In the genomic region with DNA sequence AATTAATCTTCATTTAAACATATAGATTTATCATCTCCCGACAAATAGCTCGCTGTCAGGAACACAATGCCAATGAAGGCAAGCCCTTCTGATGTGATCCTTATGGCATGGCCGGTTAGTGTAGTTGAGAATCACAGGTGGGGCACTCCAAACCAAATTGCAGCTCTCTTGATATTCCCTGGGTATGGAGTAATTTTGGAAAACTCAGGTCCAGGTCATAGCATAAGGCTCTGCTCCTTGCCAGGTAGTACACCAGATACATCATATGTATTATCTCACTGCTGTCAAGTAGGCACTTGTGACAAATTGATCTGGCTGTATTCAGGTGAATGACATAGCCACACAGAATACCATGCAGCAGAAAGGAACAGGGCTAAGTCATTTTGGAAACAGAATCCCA, we compare ENCODE assay signal across 32 mouse cellular contexts. TPM values are rescaled to one million over a fixed set of nuclear protein-coding genes. Genes with fewer than 3 reads are reported as not detected.
"Had no signal": no experiment of that assay in that cellular context is flagged by ENCODE, and none has a peak within 500 bp of the region (broad histone marks: within the 10 kb centered on the region; RNA-seq: fewer than 3 reads in every experiment).

No protein-coding gene starts in this region.

- H3K9me3 ChIP-seq: limb, embryonic 10.5 days; limb, embryonic 13.5 days; limb, embryonic 15.5 days; liver, embryonic 12.5 days; liver, embryonic 13.5 days; liver, embryonic 15.5 days; lung, embryonic 15.5 days; midbrain, embryonic 10.5 days; neural tube, embryonic 12.5 days; neural tube, embryonic 13.5 days had no signal

- H3K27me3 ChIP-seq: limb, embryonic 12.5 days; limb, embryonic 13.5 days; limb, embryonic 15.5 days; liver, embryonic 12.5 days; liver, embryonic 13.5 days; liver, embryonic 15.5 days; lung, embryonic 15.5 days; midbrain, embryonic 12.5 days; midbrain, embryonic 13.5 days; neural tube, embryonic 12.5 days; neural tube, embryonic 13.5 days had no signal

- H3K36me3 ChIP-seq: limb, embryonic 10.5 days; limb, embryonic 12.5 days; limb, embryonic 13.5 days; limb, embryonic 15.5 days; liver, embryonic 12.5 days; liver, embryonic 13.5 days; liver, embryonic 15.5 days; lung, embryonic 15.5 days; midbrain, embryonic 10.5 days; midbrain, embryonic 12.5 days; midbrain, embryonic 13.5 days; neural tube, embryonic 12.5 days; neural tube, embryonic 13.5 days had no signal

- H3K27ac ChIP-seq: limb, embryonic 10.5 days; limb, embryonic 12.5 days; limb, embryonic 13.5 days; limb, embryonic 15.5 days; liver, embryonic 12.5 days; liver, embryonic 13.5 days; liver, embryonic 14.5 days; liver, embryonic 15.5 days; lung, embryonic 15.5 days; macrophage; midbrain, embryonic 10.5 days; midbrain, embryonic 12.5 days; midbrain, embryonic 13.5 days; neural tube, embryonic 12.5 days; neural tube, embryonic 13.5 days had no signal

- ATAC-seq: liver, embryonic 12.5 days; liver, postnatal 0 days; lung, postnatal 0 days; midbrain, embryonic 13.5 days; midbrain, embryonic 16.5 days had no signal

- H3K9ac ChIP-seq: limb, embryonic 12.5 days; limb, embryonic 13.5 days; limb, embryonic 15.5 days; liver, embryonic 12.5 days; liver, embryonic 13.5 days; liver, embryonic 14.5 days; liver, embryonic 15.5 days; liver, postnatal 0 days; lung, embryonic 14.5 days; lung, embryonic 15.5 days; midbrain, embryonic 12.5 days; midbrain, embryonic 13.5 days; neural tube, embryonic 12.5 days; neural tube, embryonic 13.5 days had no signal

- H3K4me1 ChIP-seq: limb, embryonic 10.5 days; limb, embryonic 12.5 days; limb, embryonic 13.5 days; limb, embryonic 15.5 days; liver, embryonic 12.5 days; liver, embryonic 13.5 days; liver, embryonic 15.5 days; lung, embryonic 15.5 days; midbrain, embryonic 10.5 days; midbrain, embryonic 12.5 days; midbrain, embryonic 13.5 days; neural tube, embryonic 12.5 days; neural tube, embryonic 13.5 days had no signal

- DNase-seq: left cerebral cortex, postnatal 4 days; liver; liver, embryonic 13.5 days; liver, postnatal 0 days; lung, adult 18-20 months; lung, adult 2 months; lung, embryonic 14.5 days; lung, postnatal 10 days; lung, postnatal 14 days; lung, postnatal 36 days; lung, postnatal 4 days; midbrain, embryonic 14.5 days had no signal

- H3K4me2 ChIP-seq: limb, embryonic 12.5 days; limb, embryonic 13.5 days; limb, embryonic 15.5 days; liver, embryonic 11.5 days; liver, embryonic 12.5 days; liver, embryonic 13.5 days; liver, embryonic 15.5 days; lung, embryonic 14.5 days; lung, embryonic 15.5 days; midbrain, embryonic 12.5 days; midbrain, embryonic 13.5 days; neural tube, embryonic 12.5 days; neural tube, embryonic 13.5 days had no signal

- H3K4me3 ChIP-seq: limb, embryonic 10.5 days; limb, embryonic 12.5 days; limb, embryonic 13.5 days; limb, embryonic 15.5 days; liver, embryonic 12.5 days; liver, embryonic 13.5 days; liver, embryonic 15.5 days; lung, embryonic 15.5 days; megakaryocyte, embryonic 14.5 days; midbrain, embryonic 10.5 days; midbrain, embryonic 12.5 days; midbrain, embryonic 13.5 days; myocyte; neural tube, embryonic 12.5 days; neural tube, embryonic 13.5 days had no signal

RNA-seq across cellular contexts. Expression of gene Chst2, which starts 40.6 kb away (rescaled TPM):
- total RNA-seq: megakaryocyte, adult 5-6 weeks had no signal
- polyA plus RNA-seq: macrophage had no signal
